Mouse (Mus musculus) left cerebral cortex, postnatal 25 days (tissue): Measurements from ENCODE around the gene Olfr878. TPM values are rescaled to one million over a fixed set of nuclear protein-coding genes. Genes with fewer than 3 reads are reported as not detected.

Experiments
- DNase-seq, 2 experiments: peaks; one replicate each; pipeline ENCODE4 v3.0.0; 2022; ENCODE audit warnings: low spot score in 2 of 2, mixed read lengths in 1 of 2
- intact Hi-C: fragments of 180-260 bp; cut with DNase I; formaldehyde crosslinking; loops from one replicate; pipeline ENCODE4 v1.15.1; 2025
- total RNA-seq, 2 experiments: library from RNA; stranded (reverse); gene quantifications; 2 replicates each; pipeline ENCODE4 v1.2.3; 2021

Olfr878 gene
- total RNA-seq: under 1 TPM in 1 of 2 experiments, not detected in 1; 0.16 TPM

- intact Hi-C loops: loop anchor here (5.0 kb wide), 3 partner anchors 45 to 240 kb away; no protein-coding TSS in a partner anchor
- no peak for DNase-seq
These were observed at the start of gene Olfr878 for GRCm38 (mm10) chr9:37917540-37917939. Olfr878 (plus strand) TSS chr9:37917840.

DNA sequence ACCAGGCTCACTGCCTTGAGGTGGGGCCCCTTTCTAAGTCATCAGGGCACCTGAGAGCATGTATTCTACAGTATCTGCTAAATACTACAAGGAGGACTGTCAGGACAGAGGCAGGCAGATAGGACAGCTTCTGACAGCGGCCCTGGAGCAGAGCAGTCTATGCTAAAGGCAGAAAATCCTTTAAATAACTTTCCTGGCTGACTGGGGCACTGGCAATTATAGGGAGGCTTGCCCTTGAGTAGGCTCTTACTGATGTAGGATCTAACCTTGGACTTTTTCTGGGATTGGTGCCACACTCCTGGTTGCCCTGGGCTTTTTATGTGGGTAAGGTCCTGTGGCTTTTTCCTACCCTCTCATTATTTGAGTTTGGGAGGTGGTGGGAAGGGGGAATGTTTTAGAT, 47.4 kb upstream of the Olfr878 start:
- DNase-seq: no peak
- intact Hi-C loops: loop anchor here (5.0 kb wide), 1 partner anchor 47 kb away; the partner anchor contains the start of gene Olfr878

DNA sequence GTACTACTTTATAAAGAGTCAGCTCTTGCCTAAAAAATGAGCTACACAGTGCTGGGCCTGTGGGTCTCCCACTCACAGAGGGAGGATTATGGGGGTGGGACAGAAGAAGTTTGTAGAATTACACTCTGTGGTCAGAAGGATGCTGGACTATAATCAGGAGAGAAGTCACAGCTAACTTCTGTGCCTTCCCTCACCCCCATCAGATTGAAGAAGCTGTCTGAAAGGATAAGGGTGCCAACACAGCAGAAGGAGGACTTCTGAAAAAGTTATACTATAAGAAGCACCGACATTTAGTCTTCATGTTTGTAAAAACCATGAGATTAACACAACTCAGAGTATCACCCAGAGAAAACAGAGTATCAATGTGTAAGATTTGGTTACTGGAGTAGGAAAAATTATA, 46.5 kb upstream of the Olfr878 start:
- intact Hi-C loops: loop anchor here (5.0 kb wide), 1 partner anchor 46 kb away; the partner anchor contains the start of gene Olfr878
- peak in 1 of 2 experiments; percentile 64 for DNase-seq

- peak in 1 of 2 experiments; percentile 50 for DNase-seq
- intact Hi-C loops: loop anchor here (5.0 kb wide), 1 partner anchor 46 kb away; the partner anchor contains the start of gene Olfr878
These were observed 46.1 kb upstream of the Olfr878 start for GRCm38 (mm10) chr9:37871536-37871935.

DNA sequence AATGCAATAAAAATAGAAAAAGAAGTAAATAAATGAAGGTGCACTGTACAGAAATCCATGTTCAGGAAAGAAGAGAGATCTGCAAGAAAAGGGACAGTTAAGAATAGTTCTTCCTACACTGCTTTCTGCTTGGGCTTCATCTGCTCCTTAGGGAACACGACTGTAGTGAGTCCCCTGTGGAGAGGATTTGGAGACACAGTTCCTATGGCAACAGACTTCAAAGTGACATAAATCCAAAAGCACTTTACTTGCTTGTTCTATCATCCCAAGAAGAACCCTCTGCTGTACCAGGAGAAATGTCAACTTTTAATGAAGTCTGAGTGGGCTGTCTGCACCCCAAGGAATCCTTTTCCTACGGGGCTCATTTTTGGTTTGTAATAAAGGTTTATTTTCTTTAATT, 26.7 kb upstream of the Olfr878 start:
- intact Hi-C loops: loop anchor here (1.0 kb wide), 1 partner anchor 61 kb away; no protein-coding TSS in a partner anchor
- peak; percentile 26 to 88 for DNase-seq

GRCm38 (mm10) chr9:37896661-37897060, 21.0 kb upstream of the Olfr878 start, which contains the start of gene Olfr145:
Olfr145 (plus strand) TSS chr9:37896724.
- DNase-seq: no peak
- intact Hi-C loops: no loop called here

DNA sequence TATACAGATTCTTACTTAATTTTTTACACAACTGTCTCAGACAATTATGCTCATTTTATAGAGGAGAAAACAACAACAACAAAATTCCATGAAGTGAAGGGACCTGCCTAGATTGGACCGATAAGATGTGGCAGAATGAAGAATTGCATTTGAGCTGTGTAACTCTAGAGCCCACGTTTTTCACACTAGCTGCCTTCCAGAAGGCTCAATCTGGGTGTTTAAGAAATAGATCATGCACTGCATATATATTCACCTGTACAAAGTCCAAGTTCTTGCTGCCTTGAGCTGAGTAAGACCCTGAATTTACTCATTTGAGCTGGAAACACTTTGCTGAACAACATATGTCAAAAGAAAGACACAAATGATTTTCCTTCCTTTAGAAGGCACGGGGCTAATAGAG, 12.1 kb upstream of the Olfr878 start:
- DNase-seq: peak in 1 of 2 experiments; percentile 82
- intact Hi-C loops: no loop called here

GRCm38 (mm10) chr9:37918018-37918417, 378 bp downstream of the Olfr878 start:
- intact Hi-C loops: loop anchor here (5.0 kb wide), 3 partner anchors 46 to 241 kb away; no protein-coding TSS in a partner anchor

GRCm38 (mm10) chr9:37924194-37924593, 6.6 kb downstream of the Olfr878 start:
- intact Hi-C loops: no loop called here

More at GRCm38 (mm10) chr9:37918018-37918417, 378 bp downstream of the Olfr878 start:
- peak in 1 of 2 experiments; percentile 57 for DNase-seq

GRCm38 (mm10) chr9:37925445-37925844, 7.8 kb downstream of the Olfr878 start:
- intact Hi-C loops: no loop called here
- DNase-seq: no peak

More at GRCm38 (mm10) chr9:37924194-37924593, 6.6 kb downstream of the Olfr878 start:
- DNase-seq: peak in 1 of 2 experiments; percentile 58

DNA sequence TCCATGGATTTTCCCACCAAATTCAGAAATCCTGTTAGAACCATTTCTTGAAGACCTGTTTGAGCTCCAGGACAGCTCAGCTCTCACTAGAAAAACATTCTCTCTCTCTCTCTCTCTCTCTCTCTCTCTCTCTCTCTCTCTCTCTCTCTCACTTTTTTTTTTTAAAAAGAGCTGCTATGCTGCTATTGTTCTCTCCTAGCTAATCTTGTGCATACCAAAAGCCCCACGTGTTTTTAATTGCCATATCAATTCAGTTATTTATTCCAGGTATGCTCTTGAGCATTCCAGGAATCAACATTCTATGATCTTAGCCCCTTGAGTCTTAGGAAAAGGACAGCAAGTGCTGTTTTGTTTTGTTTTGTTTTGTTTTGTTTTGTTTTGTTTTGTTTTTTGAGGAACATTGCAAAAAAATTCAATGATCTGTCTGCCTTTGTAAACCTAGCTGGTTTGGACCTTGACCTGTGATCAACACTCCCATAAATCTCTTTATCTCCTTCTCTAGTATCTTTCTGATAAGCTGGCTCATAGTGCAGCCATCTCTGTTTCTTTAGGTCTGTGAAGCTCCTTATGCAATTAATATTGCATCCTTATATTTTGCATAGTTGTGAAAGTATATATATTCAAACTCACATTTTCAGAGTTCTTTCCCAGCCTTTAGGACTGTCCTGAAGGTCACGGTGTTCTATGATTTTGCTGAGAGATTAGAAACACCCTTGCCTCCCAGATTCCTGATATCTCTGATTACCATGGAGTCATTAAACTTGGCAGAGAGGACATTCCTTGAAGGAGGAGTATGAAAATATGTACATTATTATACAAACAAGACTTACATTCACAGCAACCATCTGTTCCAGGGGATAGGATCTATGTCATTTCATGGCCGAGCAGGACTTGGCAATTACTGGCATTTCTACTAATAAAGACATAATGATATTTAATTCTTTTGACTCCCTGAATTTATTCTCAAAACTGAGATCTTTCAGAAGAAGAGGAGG, 8.7 kb downstream of the Olfr878 start:
- intact Hi-C loops: no loop called here
- DNase-seq: no peak

DNA sequence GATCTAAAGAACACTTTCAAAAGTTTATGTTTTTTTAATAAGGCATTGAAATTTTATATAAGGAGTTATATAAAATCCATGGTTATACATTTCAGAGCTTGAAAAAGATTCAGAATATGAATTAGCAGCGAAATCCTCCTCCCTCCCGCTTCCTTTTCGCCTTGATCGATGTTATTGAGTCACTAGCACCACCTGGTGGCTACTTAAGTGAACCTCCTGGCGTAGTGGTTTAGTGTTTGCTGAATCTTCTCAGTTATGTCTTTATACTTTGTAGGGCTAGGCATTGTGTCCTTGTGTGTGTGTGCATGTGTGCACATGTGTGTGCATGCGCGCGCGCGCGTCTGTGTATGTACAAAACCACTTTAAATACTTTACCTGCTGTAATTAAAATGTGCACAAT, 14.9 kb downstream of the Olfr878 start:
- DNase-seq: peak; percentile 80 to 95
- intact Hi-C loops: loop anchor here (1.0 to 5.0 kb wide), 9 partner anchors 70 to 500 kb away; partner anchors contain the start of gene Robo3

DNA sequence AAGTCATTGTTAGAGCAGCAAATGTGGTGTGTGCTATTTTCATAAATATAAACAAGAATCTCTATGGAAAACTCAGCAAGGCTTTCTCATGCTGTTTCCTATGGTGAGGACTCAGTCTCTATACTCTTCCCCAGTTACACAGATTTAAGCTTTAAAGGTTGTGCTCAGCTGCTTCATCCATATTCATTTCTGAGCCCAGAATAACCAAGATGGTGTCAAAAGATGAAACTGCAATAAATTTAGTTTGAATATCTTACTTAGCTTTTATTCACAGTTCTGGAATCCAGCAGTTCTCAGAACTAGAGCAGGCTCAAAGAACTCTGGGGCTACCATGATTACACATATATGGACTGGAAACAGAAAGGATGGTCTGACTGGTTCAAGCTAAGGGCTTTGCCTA, 16.5 kb downstream of the Olfr878 start:
- intact Hi-C loops: loop anchor here (5.0 kb wide), 8 partner anchors 72 to 502 kb away; partner anchors contain the start of gene Robo3
- DNase-seq: peak in 1 of 2 experiments; percentile 61

DNA sequence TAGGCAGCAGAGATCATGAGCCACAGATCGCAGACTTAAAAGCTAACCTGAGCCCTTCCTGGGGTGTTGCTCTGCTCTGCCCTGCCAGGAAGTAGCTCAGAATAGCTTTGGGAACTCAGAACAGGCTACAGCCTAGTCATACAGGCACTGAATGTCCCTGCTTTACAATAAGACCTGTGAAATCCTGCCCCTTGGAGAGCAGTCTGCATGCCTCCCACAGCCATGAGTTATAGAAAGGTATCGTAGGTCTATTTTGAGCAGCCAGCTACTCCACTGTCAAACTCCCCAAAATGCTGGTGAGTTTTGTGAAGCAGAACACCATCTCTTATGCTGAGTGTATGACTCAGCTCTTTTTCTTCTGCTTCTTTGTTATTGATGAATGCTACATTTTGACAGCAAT, 23.5 kb downstream of the Olfr878 start:
- DNase-seq: peak in 1 of 2 experiments; percentile 62
- intact Hi-C loops: no loop called here

Other genes with a start within 250 kb of the Olfr878 start
- not detected for gene Panx3, start 248.6 kb upstream of the Olfr878 start, total RNA-seq
- not detected for gene Olfr160, start 201.6 kb upstream of the Olfr878 start, total RNA-seq
- not detected for gene Olfr874, start 172.7 kb upstream of the Olfr878 start, total RNA-seq
- not detected for gene Olfr875, start 146.0 kb upstream of the Olfr878 start, total RNA-seq
- gene Olfr876, start 114.8 kb upstream of the Olfr878 start, total RNA-seq: not detected
- under 1 TPM in 1 of 2 experiments, not detected in 1; 0.16 TPM for gene Olfr877, start 63.6 kb upstream of the Olfr878 start, total RNA-seq
- not detected for gene Olfr145, start 21.1 kb upstream of the Olfr878 start, total RNA-seq
- not detected for gene Olfr881, start 74.0 kb downstream of the Olfr878 start, total RNA-seq
- not detected for gene Olfr883, start 108.0 kb downstream of the Olfr878 start, total RNA-seq
- not detected for gene Olfr884, start 128.7 kb downstream of the Olfr878 start, total RNA-seq
- not detected for gene Olfr885, start 143.5 kb downstream of the Olfr878 start, total RNA-seq
- gene Olfr887, start 166.2 kb downstream of the Olfr878 start, total RNA-seq: not detected
- gene Olfr888, start 190.3 kb downstream of the Olfr878 start, total RNA-seq: not detected
- gene Olfr889, start 197.4 kb downstream of the Olfr878 start, total RNA-seq: not detected
- gene Olfr890, start 224.7 kb downstream of the Olfr878 start, total RNA-seq: not detected